Mouse (Mus musculus) cerebellum, adult 2 months (tissue): ENCODE measurements at regions not wholly inside any gene's neighbourhood (a gene's known extent, or its start where the extent isn't known, plus 50 kb on each side); places are given as distances from the start of the nearest gene placed in this dataset.

ENCODE experiments used
- DNase-seq, 2 experiments: peaks; one replicate each; pipeline ENCODE4 v3.0.0; 2021
- H3K27ac ChIP-seq: fragments of 200-500 bp; 2 replicates; pipeline ENCODE4 v1.5.1; 2012; ENCODE audit warnings: low read length, control low read depth, inconsistent platforms; ENCODE audit not compliant: insufficient read depth
- H3K27me3 ChIP-seq: fragments of 200-500 bp; 2 replicates; pipeline ENCODE4 v1.6.1; 2012; ENCODE audit warnings: inconsistent platforms, mild to moderate bottlenecking, low read length, moderate library complexity; ENCODE audit not compliant: control insufficient read depth, insufficient read depth
- H3K4me1 ChIP-seq: fragments of 200-500 bp; 2 replicates; pipeline ENCODE4 v1.6.1; 2011; ENCODE audit warnings: low read length; ENCODE audit not compliant: control insufficient read depth, insufficient read depth
- H3K4me3 ChIP-seq: fragments of 200-500 bp; replicated peaks from 2 replicates; pipeline ENCODE3; 2011; ENCODE audit warnings: mild to moderate bottlenecking, low read depth, low read length, control low read depth; ENCODE audit not compliant: insufficient read depth
- CTCF ChIP-seq: fragments of 200-500 bp; IDR thresholded peaks from 2 replicates; pipeline ENCODE4 v1.5.1; 2011; ENCODE audit warnings: low read depth, mild to moderate bottlenecking, control low read depth, low read length, moderate library complexity, borderline replicate concordance; ENCODE audit not compliant: insufficient read depth
- POLR2A ChIP-seq: fragments of 200-500 bp; IDR thresholded peaks from 2 replicates; pipeline ENCODE4 v1.6.1; 2011; ENCODE audit warnings: low read length, control low read depth, borderline replicate concordance; ENCODE audit not compliant: insufficient read depth
- WGBS: fragments of 180-500 bp; shearing (Covaris S2); methylation state at CpG from one replicate; pipeline ENCODE4 v1.1.7; 2018; 5-methylcytosine and 5-hydroxymethylcytosine counted together

GRCm38 (mm10) chr6:111702864-111703263 is 570.7 kb upstream of the Lmcd1 start:
- no peak overlapping the region for H3K4me3 ChIP-seq
- TF ChIP-seq POLR2A, result no peak
- no peak for TF ChIP-seq CTCF
- H3K27ac ChIP-seq, result no peak overlapping the region
- H3K27me3 ChIP-seq, result no peaks in the 10 kb centered on the region
- WGBS, result 94% methylated on average over 1 of the region's 1 CpGs
- no peaks in the 10 kb centered on the region for H3K4me1 ChIP-seq
- no peak for DNase-seq

- H3K4me1 ChIP-seq, result no peaks in the 10 kb centered on the region
- DNase-seq, result peak; percentile 9 to 44
- WGBS, result 14% methylated on average over 1 of the region's 1 CpGs
- TF ChIP-seq CTCF, result no peak
- no peak for TF ChIP-seq POLR2A
- H3K4me3 ChIP-seq, result no peak overlapping the region
- H3K27me3 ChIP-seq, result no peaks in the 10 kb centered on the region
- H3K27ac ChIP-seq, result no peak overlapping the region
Observed at GRCm38 (mm10) chr6:111708277-111708676, 565.3 kb upstream of the Lmcd1 start.

GRCm38 (mm10) chr6:111725969-111726368 is 547.6 kb upstream of the Lmcd1 start:
- H3K4me3 ChIP-seq, result no peak overlapping the region
- TF ChIP-seq CTCF (no peak), POLR2A (no peak)
- no peak for DNase-seq

GRCm38 (mm10) chr6:111730381-111730780 is 543.2 kb upstream of the Lmcd1 start:
- no peak overlapping the region for H3K4me3 ChIP-seq
- no peak for DNase-seq
- H3K4me1 ChIP-seq, result no peaks in the 10 kb centered on the region; the same call in 1 of the 2 replicates
- H3K27ac ChIP-seq, result no peak overlapping the region
- H3K27me3 ChIP-seq, result no peaks in the 10 kb centered on the region; the same call in 1 of the 2 replicates
- TF ChIP-seq CTCF, result no peak
- TF ChIP-seq POLR2A, result no peak

More at GRCm38 (mm10) chr6:111725969-111726368, 547.6 kb upstream of the Lmcd1 start:
- no peaks in the 10 kb centered on the region for H3K4me1 ChIP-seq
- H3K27me3 ChIP-seq, result no peaks in the 10 kb centered on the region; the same call in 1 of the 2 replicates
- no peak overlapping the region for H3K27ac ChIP-seq

- WGBS, result 35% methylated on average over 3 of the region's 3 CpGs
- Histone ChIP-seq H3K27me3 (no peaks in the 10 kb centered on the region; the same call in 1 of the 2 replicates), H3K27ac (no peak overlapping the region), H3K4me3 (no peak overlapping the region), H3K4me1 (no peaks in the 10 kb centered on the region; the same call in 1 of the 2 replicates)
- DNase-seq, result peak; percentile 46 to 80
- TF ChIP-seq POLR2A (no peak), CTCF (no peak)
Observed at GRCm38 (mm10) chr6:111733926-111734325, 539.6 kb upstream of the Lmcd1 start.

- Histone ChIP-seq H3K27ac (no peak overlapping the region), H3K4me1 (peaks cover 2% of the 10 kb centered on the region; the same call in 1 of the 2 replicates), H3K4me3 (no peak overlapping the region), H3K27me3 (peaks cover 2% of the 10 kb centered on the region; the same call in 1 of the 2 replicates)
- 10% methylated on average over 1 of the region's 1 CpGs for WGBS
- TF ChIP-seq POLR2A, result no peak
- no peak for TF ChIP-seq CTCF
- DNase-seq, result peak; percentile 87 to 95
Observed at GRCm38 (mm10) chr6:111738983-111739382, 534.6 kb upstream of the Lmcd1 start.

GRCm38 (mm10) chr6:111781710-111782481 is 491.7 kb upstream of the Lmcd1 start:
- 70% methylated on average over 5 of the region's 5 CpGs for WGBS
- Histone ChIP-seq H3K4me3 (no peak overlapping the region), H3K27me3 (no peaks in the 10 kb centered on the region; the same call in 1 of the 2 replicates), H3K4me1 (no peaks in the 10 kb centered on the region), H3K27ac (no peak overlapping the region)
- no peak for DNase-seq
- TF ChIP-seq CTCF (no peak), POLR2A (no peak)

GRCm38 (mm10) chr6:111808611-111809010 is 464.9 kb upstream of the Lmcd1 start:
- no peaks in the 10 kb centered on the region for H3K27me3 ChIP-seq
- H3K4me3 ChIP-seq, result no peak overlapping the region
- peak in 1 of 2 experiments; percentile 16 for DNase-seq
- TF ChIP-seq POLR2A, result no peak
- TF ChIP-seq CTCF, result no peak
- no peaks in the 10 kb centered on the region for H3K4me1 ChIP-seq
- no peak overlapping the region for H3K27ac ChIP-seq
